Mouse (Mus musculus) spleen, postnatal 4 days (tissue): ENCODE measurements around the gene Sirt2.
A peak's percentile ranks its signal among the peaks of the same experiment; 100 is the strongest.

ENCODE experiments used
- DNase-seq, 2 experiments: peaks; one replicate each; pipeline ENCODE4 v3.0.0; 2022; ENCODE audit warnings: low spot score in 2 of 2

Gene Sirt2

GRCm38 (mm10) chr7:28833723-28834347 is 67.3 kb downstream of the Sirt2 start, which contains the start of gene Lgals4:
Lgals4 (plus strand) TSS chr7:28833854.
- peak in 1 of 2 experiments; percentile 57 for DNase-seq

- DNase-seq, result peak in 1 of 2 experiments; percentile 55
Measured at GRCm38 (mm10) chr7:28836936-28837335, 70.4 kb downstream of the Sirt2 start.
